Mouse (Mus musculus) gastrocnemius, postnatal 25 days (tissue): ENCODE data around the gene Gls2. TPM values are rescaled to one million over a fixed set of nuclear protein-coding genes. Genes with fewer than 3 reads are reported as not detected.
A peak's percentile ranks its signal among the peaks of the same experiment; 100 is the strongest.
"Not testable (repeated sequence)": the region's sequence is repeated elsewhere in the genome, so short reads cannot be mapped to it uniquely, and the experiment has no call there.

ENCODE experiments used
- DNase-seq: peaks from one replicate; pipeline ENCODE4 v3.0.0; 2022
- total RNA-seq, 2 experiments: library from RNA; stranded (reverse); gene quantifications; 1 replicate in 1 of 2; 2 replicates in 1 of 2; pipeline ENCODE4 v1.2.3; 2021

Gene Gls2
- total RNA-seq, 2 experiments from 2014 or later: 0.41 to 0.94 TPM

- DNase-seq: no peak
Observed at GRCm38 (mm10) chr10:128194551-128195461, 549 bp downstream of the Gls2 start.

- no peak for DNase-seq
Observed at GRCm38 (mm10) chr10:128201856-128202255, 7.6 kb downstream of the Gls2 start.

GRCm38 (mm10) chr10:128204941-128205340 lies 10.7 kb downstream of the Gls2 start:
- DNase-seq: no peak

- no peak for DNase-seq
Observed at GRCm38 (mm10) chr10:128208326-128208725, 14.1 kb downstream of the Gls2 start.

- DNase-seq: no peak
Observed at GRCm38 (mm10) chr10:128209311-128210009, 15.2 kb downstream of the Gls2 start.

GRCm38 (mm10) chr10:128210131-128210530 lies 15.9 kb downstream of the Gls2 start:
- no peak for DNase-seq

- no peak for DNase-seq
Observed at GRCm38 (mm10) chr10:128210954-128211353, 16.7 kb downstream of the Gls2 start.

GRCm38 (mm10) chr10:128211390-128212108 lies 17.3 kb downstream of the Gls2 start, which contains the start of gene Spryd4:
Gene Spryd4 (minus strand): TSS chr10:128211807.
- DNase-seq: peak; percentile 88

- no peak for DNase-seq
Observed at GRCm38 (mm10) chr10:128212148-128212547, 17.9 kb downstream of the Gls2 start.

- no peak for DNase-seq
Observed at GRCm38 (mm10) chr10:128212871-128213323, 18.6 kb downstream of the Gls2 start.

GRCm38 (mm10) chr10:128214112-128214511 lies 19.9 kb downstream of the Gls2 start:
- not testable (repeated sequence) for DNase-seq

- no peak for DNase-seq
Observed at GRCm38 (mm10) chr10:128214981-128215380, 20.7 kb downstream of the Gls2 start.

- no peak for DNase-seq
Observed at GRCm38 (mm10) chr10:128218387-128219117, 24.3 kb downstream of the Gls2 start.

GRCm38 (mm10) chr10:128221533-128222286 lies 27.5 kb downstream of the Gls2 start:
- no peak for DNase-seq

GRCm38 (mm10) chr10:128225064-128225463 lies 30.8 kb downstream of the Gls2 start:
- DNase-seq: no peak

GRCm38 (mm10) chr10:128225538-128225937 lies 31.3 kb downstream of the Gls2 start, which contains the start of gene Mip:
Gene Mip (plus strand): TSS chr10:128225838.
- no peak for DNase-seq

GRCm38 (mm10) chr10:128227592-128227991 lies 33.3 kb downstream of the Gls2 start:
- DNase-seq: no peak

GRCm38 (mm10) chr10:128228009-128228408 lies 33.8 kb downstream of the Gls2 start:
- no peak for DNase-seq

GRCm38 (mm10) chr10:128230582-128230981 lies 36.3 kb downstream of the Gls2 start:
- no peak for DNase-seq

GRCm38 (mm10) chr10:128231146-128231545 lies 36.9 kb downstream of the Gls2 start:
- DNase-seq: no peak
